Mouse (Mus musculus) spleen, embryonic (tissue): ENCODE measurements around the gene Lmtk3.

Experiments
- CTCF ChIA-PET: fragments of 350-600 bp; sonication (Branson Sonifier 250); formaldehyde crosslinking; loops from one replicate; lab custom pipeline; 2022; lab: Charles Lee

The Lmtk3 gene

GRCm38 (mm10) chr7:45783511-45784091 is at the start of gene Lmtk3:
Lmtk3 (plus strand) TSS chr7:45783738.
- CTCF ChIA-PET = interaction anchor here (0.6 kb wide), 1 partner anchor 24 kb away, joined by 10 read pairs; no protein-coding TSS in a partner anchor

DNA sequence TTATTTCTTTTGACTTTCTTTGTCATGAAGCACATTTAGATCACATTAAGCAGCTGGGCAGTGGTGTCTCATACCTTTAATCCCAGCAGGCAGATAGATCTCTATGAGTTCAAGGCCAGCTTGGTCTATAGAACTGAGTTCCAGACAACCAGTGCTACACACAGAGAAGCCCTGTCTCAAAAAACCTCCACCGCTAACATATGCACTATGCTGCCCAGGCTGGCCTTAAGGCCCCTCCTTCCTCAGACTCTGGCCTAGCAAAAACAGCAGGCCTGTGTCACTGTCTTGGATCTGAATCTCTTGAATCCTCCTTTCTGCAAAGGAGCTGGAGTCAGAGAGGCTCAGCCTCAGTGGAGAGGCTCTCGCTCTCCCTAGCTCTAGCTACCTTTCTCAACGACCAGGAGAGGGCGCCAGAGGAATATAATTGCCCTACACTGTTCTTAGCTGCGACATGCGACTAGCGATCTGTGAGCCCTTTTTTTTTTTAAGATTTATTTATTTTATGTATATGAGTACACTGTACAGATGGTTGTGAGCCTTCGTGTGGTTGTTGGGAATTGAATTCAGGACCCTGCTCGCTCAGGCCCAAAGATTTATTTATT is 44.3 kb upstream of the Lmtk3 start:
- CTCF ChIA-PET = interaction anchor here (0.5 to 3.9 kb wide), 3 partner anchors 11 to 62 kb away, joined by 3 to 25 read pairs (median 3); no protein-coding TSS in a partner anchor

DNA sequence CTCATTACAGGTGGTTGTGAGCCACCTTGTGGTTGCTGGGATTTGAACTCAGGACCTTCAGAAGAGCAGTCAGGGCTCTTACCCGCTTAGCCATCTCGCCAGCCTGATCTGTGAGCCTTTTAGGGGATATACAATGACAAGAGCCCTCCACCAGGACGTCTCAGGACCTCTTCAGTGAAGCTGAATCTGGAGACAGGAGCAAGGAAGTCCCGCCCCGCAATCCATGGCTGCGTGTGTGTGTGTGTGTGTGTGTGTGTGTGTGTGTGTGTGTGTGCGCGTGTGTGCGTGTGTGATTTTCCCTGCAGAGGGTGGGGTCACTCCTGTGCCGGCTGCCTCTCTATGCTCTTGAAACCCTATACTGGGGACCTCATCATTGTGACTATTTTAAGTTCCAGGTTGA is 43.7 kb upstream of the Lmtk3 start:
- CTCF ChIA-PET = interaction anchor here (0.5 to 3.9 kb wide), 4 partner anchors 10 to 440 kb away, joined by 3 to 25 read pairs (median 3); no protein-coding TSS in a partner anchor

- CTCF ChIA-PET = interaction anchor here (3.9 kb wide), 1 partner anchor 60 kb away, joined by 25 read pairs; no protein-coding TSS in a partner anchor
Observed at GRCm38 (mm10) chr7:45741308-45741707, 42.2 kb upstream of the Lmtk3 start.

GRCm38 (mm10) chr7:45741777-45742176 is 41.8 kb upstream of the Lmtk3 start:
- CTCF ChIA-PET = interaction anchor here (3.9 kb wide), 1 partner anchor 59 kb away, joined by 25 read pairs; no protein-coding TSS in a partner anchor

DNA sequence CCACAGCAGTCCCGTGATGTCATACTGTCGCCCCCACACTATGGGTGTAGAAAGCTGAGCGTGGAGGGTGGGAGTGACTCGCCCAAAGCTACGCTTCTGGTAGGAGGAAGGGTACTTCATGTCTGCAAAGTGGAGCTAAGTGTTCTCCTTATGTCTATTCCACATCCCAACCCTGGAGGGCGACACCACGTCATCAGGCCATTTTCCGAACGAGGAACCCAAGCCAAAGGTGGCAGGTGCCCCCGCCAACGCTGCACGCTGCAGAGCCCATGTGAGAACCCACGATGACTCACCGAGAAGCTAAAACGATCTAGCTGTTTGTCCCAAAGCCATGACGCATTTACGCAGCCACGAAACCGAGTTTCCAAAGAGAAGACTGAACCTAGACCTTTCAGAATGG is 41.2 kb upstream of the Lmtk3 start:
- CTCF ChIA-PET = interaction anchor here (0.7 to 3.9 kb wide), 2 partner anchors 59 to 647 kb away, joined by 4 to 25 read pairs; no protein-coding TSS in a partner anchor

- CTCF ChIA-PET = no interaction called here
Observed at GRCm38 (mm10) chr7:45744387-45744786, 39.2 kb upstream of the Lmtk3 start.

GRCm38 (mm10) chr7:45746518-45746917 is 37.0 kb upstream of the Lmtk3 start:
- CTCF ChIA-PET = interaction anchor here (0.7 to 1.2 kb wide), 2 partner anchors 55 to 128 kb away, joined by 3 read pairs; no protein-coding TSS in a partner anchor

DNA sequence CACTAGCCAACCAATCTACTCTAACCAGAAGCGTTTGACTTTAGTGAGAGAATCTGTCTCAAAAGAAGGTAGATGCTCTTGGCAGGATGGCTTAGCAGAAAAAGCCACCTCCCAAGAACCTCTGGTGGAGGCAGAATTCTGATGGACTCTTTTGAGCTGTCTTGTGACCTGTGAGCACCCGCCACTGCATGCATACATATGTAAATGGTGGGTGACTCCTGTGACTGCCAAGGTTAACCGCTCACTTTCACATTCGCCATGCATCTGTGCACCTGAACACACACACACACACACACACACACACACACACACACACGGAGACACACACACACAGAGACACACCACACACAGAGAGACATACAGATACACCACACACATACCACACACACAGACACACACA is 36.1 kb upstream of the Lmtk3 start:
- CTCF ChIA-PET = interaction anchor here (0.7 kb wide), 1 partner anchor 127 kb away, joined by 3 read pairs; no protein-coding TSS in a partner anchor

GRCm38 (mm10) chr7:45748110-45748509 is 35.4 kb upstream of the Lmtk3 start:
- CTCF ChIA-PET = no interaction called here

DNA sequence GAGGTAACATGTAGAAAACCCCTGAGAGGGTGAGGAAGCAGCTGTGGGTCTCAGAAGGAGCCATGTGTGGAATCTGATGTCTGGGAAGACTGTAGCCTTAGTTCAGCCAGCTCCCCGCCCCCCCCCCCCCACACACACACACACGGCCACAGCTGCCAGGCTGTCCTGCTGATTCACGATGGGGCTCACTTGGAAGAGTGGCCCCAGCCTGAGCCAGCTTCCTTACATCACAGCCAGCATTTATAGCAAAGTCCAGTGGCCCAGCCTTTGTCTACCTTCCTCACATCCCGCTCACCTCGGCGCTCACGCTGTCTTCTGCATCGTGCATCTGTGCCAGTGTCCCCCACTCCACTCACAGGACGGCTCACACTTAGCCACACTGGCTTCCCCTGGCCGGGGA is 34.1 kb upstream of the Lmtk3 start:
- CTCF ChIA-PET = interaction anchor here (1.2 kb wide), 1 partner anchor 10 kb away, joined by 3 read pairs; no protein-coding TSS in a partner anchor

- CTCF ChIA-PET = interaction anchor here (1.2 kb wide), 1 partner anchor 11 kb away, joined by 3 read pairs; no protein-coding TSS in a partner anchor
Observed at GRCm38 (mm10) chr7:45750162-45750561, 33.4 kb upstream of the Lmtk3 start.

GRCm38 (mm10) chr7:45755703-45756102 is 27.8 kb upstream of the Lmtk3 start:
- CTCF ChIA-PET = no interaction called here

DNA sequence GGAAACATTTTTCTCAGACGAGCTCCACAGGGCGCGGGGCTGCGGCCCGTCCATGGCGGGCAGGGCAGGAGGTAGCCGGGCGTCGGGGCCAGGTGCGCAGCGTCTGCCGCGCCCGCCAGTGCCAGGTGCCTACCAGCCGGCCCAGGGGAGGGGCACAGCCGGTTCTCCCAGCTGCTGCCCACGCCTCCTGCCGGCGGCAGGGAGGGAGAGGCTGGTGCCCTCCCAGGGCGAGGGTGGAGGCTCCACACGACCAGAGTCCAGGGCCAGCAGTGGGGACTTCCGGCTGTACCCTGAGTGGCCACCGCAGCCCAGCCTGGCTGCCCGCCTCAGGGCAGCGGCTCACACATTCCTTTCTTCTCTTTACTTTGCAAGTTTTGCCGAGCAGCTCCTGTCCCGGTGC is 24.1 kb upstream of the Lmtk3 start:
- CTCF ChIA-PET = no interaction called here

DNA sequence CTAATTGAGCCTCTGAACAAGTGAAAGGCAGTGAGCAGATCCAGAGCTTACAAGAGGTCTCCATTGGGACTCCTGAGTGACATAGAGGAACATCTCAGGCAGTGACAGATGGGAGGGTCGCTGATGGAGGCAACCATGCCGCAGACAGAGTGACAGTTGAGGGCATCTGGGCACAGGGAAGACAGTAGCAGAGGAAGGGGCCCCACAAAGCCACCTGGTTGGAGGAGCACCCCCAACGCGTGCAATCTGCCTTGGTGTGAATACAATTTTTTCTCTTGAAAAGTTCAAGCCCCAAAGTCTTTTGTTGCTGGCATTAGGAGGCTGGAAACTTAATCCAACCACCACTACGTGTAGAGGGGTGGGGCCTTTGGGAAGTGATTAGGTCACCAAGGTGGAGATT is 23.4 kb upstream of the Lmtk3 start:
- CTCF ChIA-PET = interaction anchor here (1.0 kb wide), 1 partner anchor 41 kb away, joined by 3 read pairs; no protein-coding TSS in a partner anchor

DNA sequence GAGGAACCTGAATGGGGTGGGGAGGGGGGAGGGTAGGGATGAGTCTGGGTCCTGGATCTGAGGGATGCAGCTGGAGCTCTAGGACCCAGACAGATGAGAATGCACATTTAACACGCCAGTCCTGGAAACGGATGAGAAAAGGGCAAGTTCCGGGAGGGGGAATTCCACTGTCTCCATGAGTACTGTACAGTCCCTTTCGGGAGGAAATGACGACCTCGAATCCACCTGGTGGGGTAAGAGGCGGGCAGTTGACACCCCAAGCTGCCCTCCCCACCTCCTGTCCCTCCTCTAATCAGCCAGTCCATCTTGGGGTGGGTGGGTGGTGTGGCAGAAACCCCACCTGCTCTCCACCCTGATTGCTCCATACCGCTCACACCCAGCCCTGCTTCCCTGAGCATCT is 17.5 kb upstream of the Lmtk3 start:
- CTCF ChIA-PET = interaction anchor here (0.6 kb wide), 1 partner anchor 48 kb away, joined by 3 read pairs; the partner anchor contains the start of gene Cyth2

DNA sequence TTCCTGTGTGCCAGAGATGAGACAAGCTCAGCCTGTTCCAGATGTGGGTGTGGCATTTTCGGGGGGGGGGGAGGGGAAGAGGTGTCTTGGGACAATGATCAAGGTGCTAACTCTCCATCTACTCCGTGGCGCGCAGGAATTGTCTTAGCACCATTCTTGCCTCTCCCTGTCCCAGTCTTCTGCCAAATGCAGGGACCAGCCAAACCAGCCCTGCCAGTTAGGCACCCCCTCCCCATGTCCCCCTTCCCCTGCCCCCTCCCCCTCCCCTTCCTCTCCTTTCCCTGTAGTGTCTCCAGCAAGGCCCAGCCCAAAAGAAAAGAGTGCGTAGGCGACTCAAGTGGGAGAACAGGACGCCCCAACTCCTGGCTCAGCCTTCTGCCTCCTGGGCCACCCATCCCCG is 16.8 kb upstream of the Lmtk3 start:
- CTCF ChIA-PET = interaction anchor here (0.6 kb wide), 1 partner anchor 48 kb away, joined by 3 read pairs; the partner anchor contains the start of gene Cyth2

DNA sequence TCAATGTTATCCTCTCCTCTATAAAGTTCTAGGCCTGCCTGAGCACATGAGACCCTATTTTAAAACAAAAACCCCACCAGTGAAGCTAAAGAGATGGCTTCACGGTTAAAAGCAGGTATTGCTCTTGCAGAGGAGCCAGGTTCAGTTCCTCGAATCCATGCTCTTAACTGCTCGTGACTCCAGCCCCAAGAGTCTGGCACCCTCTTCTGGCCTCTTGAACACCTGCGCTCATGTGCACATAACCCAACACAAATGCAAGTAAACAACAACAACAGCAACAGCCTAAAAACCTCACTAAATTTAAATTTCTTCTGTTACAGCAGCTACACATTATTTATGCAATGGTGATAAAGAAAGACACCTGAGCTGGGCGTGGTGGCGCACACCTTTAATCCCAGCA is 16.0 kb upstream of the Lmtk3 start:
- CTCF ChIA-PET = no interaction called here

- CTCF ChIA-PET = no interaction called here
Observed at GRCm38 (mm10) chr7:45770427-45771082, 13.0 kb upstream of the Lmtk3 start.

GRCm38 (mm10) chr7:45771101-45771500 is 12.4 kb upstream of the Lmtk3 start:
- CTCF ChIA-PET = no interaction called here

- CTCF ChIA-PET = no interaction called here
Observed at GRCm38 (mm10) chr7:45775237-45775636, 8.3 kb upstream of the Lmtk3 start.
